Mouse (Mus musculus) heart, postnatal 14 days (tissue): ENCODE measurements at regions not wholly inside any gene's neighbourhood (a gene's known extent, or its start where the extent isn't known, plus 50 kb on each side); places are given as distances from the start of the nearest gene placed in this dataset.

Experiments
- DNase-seq, 2 experiments: peaks; one replicate each; pipeline ENCODE4 v3.0.0; 2021 to 2022
- intact Hi-C: fragments of 180-260 bp; cut with DNase I; formaldehyde crosslinking; loops from one replicate; pipeline ENCODE4 v1.15.1; 2025

DNA sequence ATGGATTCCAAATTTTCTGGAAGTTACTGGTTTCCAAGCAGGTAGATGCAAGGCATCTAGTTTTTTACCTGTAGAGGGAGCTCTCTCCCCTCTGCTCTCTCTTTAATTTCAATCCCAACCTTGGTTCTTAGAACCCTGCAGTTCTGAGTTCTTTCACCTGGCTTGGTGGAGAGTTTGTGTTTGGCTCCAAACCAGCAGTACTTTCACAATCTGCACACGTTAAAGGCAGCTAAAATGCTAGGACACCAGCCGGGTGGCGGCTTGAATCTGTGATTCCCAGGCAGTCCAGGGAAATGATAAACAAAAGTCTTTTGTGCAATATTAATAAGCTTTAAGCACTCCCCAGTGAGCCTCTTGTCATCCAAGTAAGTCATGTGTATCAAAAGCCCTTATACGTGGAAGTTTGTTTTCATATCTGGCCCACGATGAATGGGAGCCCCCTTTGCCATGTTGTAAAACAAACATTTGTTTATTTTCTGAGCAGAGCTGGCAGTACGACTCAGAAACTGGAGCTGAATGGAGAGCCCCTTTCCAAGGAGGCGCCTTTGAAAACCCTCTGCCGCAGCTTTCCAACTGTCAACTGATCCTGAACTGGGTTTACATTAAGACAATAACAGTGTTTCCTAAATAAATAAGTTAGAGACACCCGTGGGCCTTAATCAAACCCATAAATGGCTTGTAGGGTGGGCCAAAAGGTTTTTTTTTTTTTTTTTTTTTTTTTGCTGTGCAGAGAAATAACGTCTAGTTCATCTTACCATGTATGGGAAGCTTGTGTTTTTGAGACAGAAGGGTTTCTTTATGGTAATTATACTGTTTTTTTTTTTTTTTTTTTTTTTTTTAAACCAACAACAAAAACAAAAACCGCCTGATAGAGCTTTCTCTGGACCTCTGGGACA is 202.9 kb downstream of the C1d start:
- intact Hi-C loops: loop anchor here (10.0 kb wide), 2 partner anchors 225 to 1565 kb away; no protein-coding TSS in a partner anchor
- DNase-seq: peak; percentile 9 to 22

DNA sequence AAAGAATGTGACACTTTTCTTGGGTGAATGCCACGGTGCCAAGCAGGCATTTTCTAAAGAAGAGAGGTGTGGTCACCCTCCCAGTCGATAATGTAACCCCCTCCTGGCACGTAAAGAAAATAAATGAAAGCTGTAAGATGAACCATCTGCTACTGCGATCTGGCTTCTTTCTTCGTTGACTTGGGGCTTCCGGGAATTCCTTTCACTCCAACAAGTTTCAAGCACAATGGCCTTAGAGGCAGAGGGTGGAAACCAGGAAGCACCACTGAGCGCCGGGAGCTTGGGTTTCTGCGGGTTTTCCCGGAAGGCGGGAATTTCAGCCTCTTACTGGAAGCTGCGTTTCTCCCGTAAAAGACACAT is 203.5 kb downstream of the C1d start:
- peak; percentile 2 to 24 for DNase-seq
- intact Hi-C loops: loop anchor here (10.0 kb wide), 2 partner anchors 224 to 1564 kb away; no protein-coding TSS in a partner anchor

DNA sequence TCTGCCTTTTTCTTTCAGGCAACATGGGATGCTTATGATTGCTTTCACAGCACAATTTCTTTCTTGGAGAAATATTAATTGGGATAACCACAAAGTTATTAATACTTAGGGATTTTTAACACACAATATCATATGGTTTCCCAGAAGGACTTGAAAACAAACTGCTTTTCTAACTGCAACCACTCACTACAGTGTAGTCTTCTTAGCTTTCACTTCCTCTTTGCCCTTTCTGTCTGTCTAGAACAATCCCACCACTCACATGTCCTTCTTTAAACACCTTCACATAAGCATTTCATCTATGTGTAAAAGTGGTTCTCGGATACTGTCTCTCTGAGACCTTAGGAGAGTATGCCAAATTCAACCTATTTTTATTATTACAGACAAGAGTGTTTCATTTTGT is 204.3 kb downstream of the C1d start:
- intact Hi-C loops: loop anchor here (10.0 kb wide), 2 partner anchors 223 to 1563 kb away; no protein-coding TSS in a partner anchor
- no peak for DNase-seq

DNA sequence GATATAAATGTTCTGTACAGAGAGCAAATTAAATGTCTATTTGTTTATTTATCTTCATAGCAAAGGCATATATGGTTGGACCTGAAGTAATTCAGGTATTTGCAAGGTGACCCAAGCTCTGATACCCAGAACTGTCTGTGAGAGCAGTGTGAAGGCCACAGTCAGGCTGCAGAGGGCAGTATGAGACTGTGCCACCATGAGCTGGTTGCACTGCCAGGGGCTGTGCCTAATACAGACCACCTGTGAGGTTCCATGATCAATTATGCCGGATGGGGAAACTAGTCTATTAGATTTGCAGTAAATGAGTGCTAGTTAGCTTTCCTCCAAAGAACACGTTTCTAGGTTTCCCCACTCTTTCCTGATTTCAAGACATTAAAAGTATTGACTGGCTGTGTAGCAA is 207.5 kb downstream of the C1d start:
- intact Hi-C loops: loop anchor here (10.0 kb wide), 2 partner anchors 220 to 1560 kb away; no protein-coding TSS in a partner anchor
- peak; percentile 7 to 16 for DNase-seq

GRCm38 (mm10) chr11:17468431-17469165 is 211.2 kb downstream of the C1d start:
- intact Hi-C loops: loop anchor here (10.0 kb wide), 2 partner anchors 216 to 1556 kb away; no protein-coding TSS in a partner anchor
- DNase-seq: peak; percentile 21 to 50

- intact Hi-C loops: no loop called here
Measured at GRCm38 (mm10) chr11:17481436-17481996, 224.1 kb downstream of the C1d start.

GRCm38 (mm10) chr11:17483849-17484441 is 226.6 kb downstream of the C1d start:
- intact Hi-C loops: no loop called here
- no peak for DNase-seq

More at GRCm38 (mm10) chr11:17481436-17481996, 224.1 kb downstream of the C1d start:
- DNase-seq: peak in 1 of 2 experiments; percentile 2

- intact Hi-C loops: no loop called here
- no peak for DNase-seq
Measured at GRCm38 (mm10) chr11:17501120-17502043, 244.0 kb downstream of the C1d start.

- no peak for DNase-seq
- intact Hi-C loops: no loop called here
Measured at GRCm38 (mm10) chr11:17502052-17502451, 244.7 kb downstream of the C1d start.

DNA sequence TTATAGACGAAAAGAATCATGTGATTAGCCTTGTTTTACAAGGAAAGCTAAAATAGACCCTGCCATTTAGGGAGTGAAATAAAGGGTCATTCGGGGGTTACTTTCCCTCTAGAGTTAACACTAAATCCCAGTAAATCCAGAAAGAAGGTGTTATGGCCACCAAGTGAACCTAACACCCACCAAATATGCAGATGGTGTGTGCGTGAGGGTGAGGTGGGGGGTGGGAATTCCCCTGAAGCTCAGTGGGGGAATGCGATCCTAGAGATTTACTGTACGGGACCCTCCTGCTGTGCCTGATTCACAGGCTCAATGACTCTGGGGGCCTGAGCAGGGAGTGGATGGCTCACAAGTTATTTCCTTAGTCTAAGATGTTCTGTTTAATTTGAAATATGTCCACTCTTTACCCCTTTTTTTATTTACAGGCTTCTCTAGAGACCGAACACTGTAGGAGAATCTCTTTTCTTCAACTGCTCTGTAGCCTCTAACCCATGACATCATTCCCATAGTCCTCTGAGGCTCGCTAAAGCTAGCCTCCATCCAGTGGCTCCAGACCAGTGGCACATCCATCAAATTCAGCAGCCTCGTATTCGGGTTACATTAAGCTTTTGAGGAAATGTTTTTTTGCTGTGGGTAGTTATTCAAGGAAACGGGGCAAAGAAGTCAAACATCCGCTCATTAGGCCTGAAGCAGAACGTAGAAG is 265.0 kb downstream of the C1d start:
- no peak for DNase-seq
- intact Hi-C loops: no loop called here

GRCm38 (mm10) chr11:17523329-17523728 is 265.9 kb downstream of the C1d start:
- intact Hi-C loops: no loop called here
- no peak for DNase-seq

GRCm38 (mm10) chr11:17524985-17525775 is 267.8 kb downstream of the C1d start:
- intact Hi-C loops: no loop called here

GRCm38 (mm10) chr11:17526476-17526875 is 269.1 kb downstream of the C1d start:
- no peak for DNase-seq
- intact Hi-C loops: no loop called here

More at GRCm38 (mm10) chr11:17524985-17525775, 267.8 kb downstream of the C1d start:
- no peak for DNase-seq

GRCm38 (mm10) chr11:17528609-17529008 is 271.2 kb downstream of the C1d start:
- DNase-seq: peak; percentile 38 to 42
- intact Hi-C loops: no loop called here

DNA sequence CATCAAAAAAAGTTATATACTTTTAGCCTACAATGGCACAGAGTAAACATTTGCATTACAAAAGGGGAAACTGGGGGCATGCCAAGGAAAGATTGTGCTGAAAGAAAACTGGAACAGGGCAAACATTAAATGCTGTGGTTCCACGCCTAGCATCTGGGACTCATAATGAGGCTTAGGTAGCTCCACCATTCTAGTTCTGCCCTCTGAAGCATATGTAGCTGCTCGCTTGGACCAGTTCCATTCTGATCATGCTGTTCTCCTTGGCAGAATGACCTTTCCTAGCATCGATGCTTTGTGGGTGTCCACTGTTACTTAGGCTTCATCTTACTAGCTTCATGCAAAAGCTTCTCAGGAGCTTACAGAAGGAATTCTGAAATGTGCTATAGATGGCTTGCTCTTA is 276.3 kb downstream of the C1d start:
- DNase-seq: no peak
- intact Hi-C loops: no loop called here

DNA sequence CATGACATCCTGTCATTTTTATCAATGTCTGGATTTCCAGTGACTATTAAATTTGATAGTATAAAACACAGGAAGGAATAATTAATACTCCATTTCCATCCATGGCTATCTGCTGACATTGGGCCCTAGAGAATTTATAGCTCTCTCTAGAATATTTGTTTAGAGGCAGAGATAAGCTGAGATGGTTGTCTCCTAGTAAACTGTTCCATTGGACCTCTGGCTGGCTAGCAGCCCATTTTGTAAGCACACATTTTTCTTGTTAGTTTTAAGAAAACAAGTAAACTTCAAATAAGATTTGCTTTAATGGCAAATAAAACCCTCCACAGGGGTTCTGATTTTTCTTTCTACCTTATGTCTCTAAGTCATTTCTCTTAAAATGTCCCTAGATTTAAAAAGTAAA is 288.9 kb downstream of the C1d start:
- no peak for DNase-seq
- intact Hi-C loops: no loop called here

DNA sequence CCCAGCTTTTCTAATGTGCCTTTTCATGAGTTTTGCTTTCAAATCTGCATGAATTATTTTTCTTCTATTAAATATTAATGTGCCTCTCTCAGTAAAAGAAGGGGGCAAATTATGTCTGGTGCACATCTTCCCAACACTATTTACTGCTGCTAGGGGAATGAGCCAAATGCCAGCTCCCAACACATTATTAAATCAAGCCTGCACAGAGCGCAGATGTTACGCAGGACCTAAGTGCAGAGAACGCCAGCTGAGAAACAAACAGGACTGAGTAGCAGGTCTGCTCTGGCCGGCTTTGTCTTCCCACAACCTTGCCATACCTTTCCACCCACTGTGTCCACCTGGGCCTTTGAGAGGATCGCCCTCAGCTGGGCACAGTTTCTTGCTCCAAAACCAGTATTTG is 291.8 kb downstream of the C1d start:
- intact Hi-C loops: no loop called here
- DNase-seq: no peak

- intact Hi-C loops: no loop called here
- DNase-seq: no peak
Measured at GRCm38 (mm10) chr11:17555276-17555675, 297.9 kb downstream of the C1d start.
